Mouse (Mus musculus): Measurements from ENCODE around the gene Tmem121b.

- TF ChIP-seq GATA1 (IDR thresholded peaks at IDR 0.05; ENCODE audit: low read length): no peak
- no peak for TF ChIP-seq TAL1 (IDR thresholded peaks at IDR 0.05; ENCODE audit: low read length)
These were observed 46.2 kb upstream of the Tmem121b start for GRCm38 (mm10) chr6:120539781-120540231.
